Mouse (Mus musculus): ENCODE data around the gene Eed. TPM values are rescaled to one million over a fixed set of nuclear protein-coding genes. Genes with fewer than 3 reads are reported as not detected.

The Eed gene
- polyA plus RNA-seq, 1 experiment from 2014 or later = 74.4 TPM

- WGBS = 86% methylated on average over 2 of the region's 2 CpGs
- H3K36me3 ChIP-seq = peaks cover 91% of the 10 kb centered on the region
- DNase-seq (ENCODE audit: low spot score) = no peak
- no peak overlapping the region for H3K4me3 ChIP-seq
- no peaks in the 10 kb centered on the region for H3K4me1 ChIP-seq
- H3K9me3 ChIP-seq = no peaks in the 10 kb centered on the region
- no peak overlapping the region for H3K27ac ChIP-seq
- H3K27me3 ChIP-seq (ENCODE audit: insufficient read depth, poor library complexity, severe bottlenecking) = no peaks in the 10 kb centered on the region
Measured at GRCm38 (mm10) chr7:89967235-89967634, 13.5 kb downstream of the Eed start.

- no peak for DNase-seq (ENCODE audit: low spot score)
- peaks cover 91% of the 10 kb centered on the region for H3K36me3 ChIP-seq
- H3K4me1 ChIP-seq = no peaks in the 10 kb centered on the region
- H3K27ac ChIP-seq = no peak overlapping the region
- H3K27me3 ChIP-seq (ENCODE audit: insufficient read depth, poor library complexity, severe bottlenecking) = no peaks in the 10 kb centered on the region
- H3K4me3 ChIP-seq = no peak overlapping the region
- no peaks in the 10 kb centered on the region for H3K9me3 ChIP-seq
- WGBS = 94% methylated on average over 1 of the region's 1 CpGs
Measured at GRCm38 (mm10) chr7:89966771-89967170, 14.0 kb downstream of the Eed start.

- no peaks in the 10 kb centered on the region for H3K9me3 ChIP-seq
- no peak for DNase-seq (ENCODE audit: low spot score)
- no peaks in the 10 kb centered on the region for H3K4me1 ChIP-seq
- H3K4me3 ChIP-seq = no peak overlapping the region
- no peak overlapping the region for H3K27ac ChIP-seq
- peaks cover 85% of the 10 kb centered on the region for H3K36me3 ChIP-seq
- no peaks in the 10 kb centered on the region for H3K27me3 ChIP-seq (ENCODE audit: insufficient read depth, poor library complexity, severe bottlenecking)
Measured at GRCm38 (mm10) chr7:89963135-89963534, 17.6 kb downstream of the Eed start.

GRCm38 (mm10) chr7:89957300-89957699 is 23.5 kb downstream of the Eed start:
- Histone ChIP-seq H3K27ac (no peak overlapping the region), H3K27me3 (ENCODE audit: insufficient read depth, poor library complexity, severe bottlenecking) (no peaks in the 10 kb centered on the region), H3K4me3 (no peak overlapping the region), H3K4me1 (peaks cover 10% of the 10 kb centered on the region), H3K9me3 (no peaks in the 10 kb centered on the region), H3K36me3 (peaks cover 70% of the 10 kb centered on the region)
- DNase-seq (ENCODE audit: low spot score) = no peak
- WGBS = 25% methylated on average over 5 of the region's 5 CpGs

GRCm38 (mm10) chr7:89954261-89954660 is 26.5 kb downstream of the Eed start:
- Histone ChIP-seq H3K27ac (no peak overlapping the region), H3K36me3 (peaks cover 47% of the 10 kb centered on the region), H3K9me3 (no peaks in the 10 kb centered on the region), H3K27me3 (ENCODE audit: insufficient read depth, poor library complexity, severe bottlenecking) (no peaks in the 10 kb centered on the region), H3K4me3 (no peak overlapping the region), H3K4me1 (peaks cover 10% of the 10 kb centered on the region)
- no peak for DNase-seq (ENCODE audit: low spot score)
- WGBS = 88% methylated on average over 5 of the region's 5 CpGs

GRCm38 (mm10) chr7:89949403-89949802 is 31.4 kb downstream of the Eed start:
- Histone ChIP-seq H3K4me1 (no peaks in the 10 kb centered on the region), H3K27ac (no peak overlapping the region), H3K9me3 (no peaks in the 10 kb centered on the region), H3K4me3 (no peak overlapping the region), H3K27me3 (ENCODE audit: insufficient read depth, poor library complexity, severe bottlenecking) (no peaks in the 10 kb centered on the region), H3K36me3 (peaks cover 9% of the 10 kb centered on the region)
- DNase-seq (ENCODE audit: low spot score) = no peak
- WGBS = 54% methylated on average over 4 of the region's 4 CpGs

- no peaks in the 10 kb centered on the region for H3K4me1 ChIP-seq
- H3K27me3 ChIP-seq (ENCODE audit: insufficient read depth, poor library complexity, severe bottlenecking) = no peaks in the 10 kb centered on the region
- WGBS = 81% methylated on average over 7 of the region's 7 CpGs
- no peak overlapping the region for H3K27ac ChIP-seq
- H3K36me3 ChIP-seq = no peaks in the 10 kb centered on the region
- no peak for DNase-seq (ENCODE audit: low spot score)
- no peak overlapping the region for H3K4me3 ChIP-seq
- H3K9me3 ChIP-seq = no peaks in the 10 kb centered on the region
Measured at GRCm38 (mm10) chr7:89948026-89948425, 32.8 kb downstream of the Eed start.

- no peaks in the 10 kb centered on the region for H3K27me3 ChIP-seq (ENCODE audit: insufficient read depth, poor library complexity, severe bottlenecking)
- peak; percentile 98 for DNase-seq (ENCODE audit: low spot score)
- peak within 1 kb of the TSS; percentile 94 for H3K27ac ChIP-seq
- peaks cover 9% of the 10 kb centered on the region; the same call in 1 of the 2 replicates for H3K4me1 ChIP-seq
- peak within 1 kb of the TSS; percentile 88 for H3K4me3 ChIP-seq
- WGBS = under 1% methylated on average over 45 of the region's 45 CpGs
- H3K36me3 ChIP-seq = no peaks in the 10 kb centered on the region
- H3K9me3 ChIP-seq = no peaks in the 10 kb centered on the region
Measured at GRCm38 (mm10) chr7:89940571-89941463, 40.0 kb downstream of the Eed start, which contains the start of gene Hikeshi. Hikeshi (minus strand) TSS chr7:89941204.

- peaks cover 2% of the 10 kb centered on the region; the same call in 1 of the 2 replicates for H3K36me3 ChIP-seq
- no peaks in the 10 kb centered on the region for H3K27me3 ChIP-seq (ENCODE audit: insufficient read depth, poor library complexity, severe bottlenecking)
- H3K4me3 ChIP-seq = peak overlapping the region; percentile 88
- H3K27ac ChIP-seq = peak overlapping the region; percentile 13; the same call in 1 of the 2 replicates
- peaks cover 9% of the 10 kb centered on the region; the same call in 1 of the 2 replicates for H3K4me1 ChIP-seq
- H3K9me3 ChIP-seq = no peaks in the 10 kb centered on the region
- 60% methylated on average over 15 of the region's 15 CpGs for WGBS
- no peak for DNase-seq (ENCODE audit: low spot score)
Measured at GRCm38 (mm10) chr7:89939497-89940353, 41.1 kb downstream of the Eed start.

- Histone ChIP-seq H3K4me1 (no peaks in the 10 kb centered on the region), H3K36me3 (peaks cover 45% of the 10 kb centered on the region), H3K27ac (no peak overlapping the region), H3K4me3 (no peak overlapping the region), H3K9me3 (no peaks in the 10 kb centered on the region), H3K27me3 (ENCODE audit: insufficient read depth, poor library complexity, severe bottlenecking) (no peaks in the 10 kb centered on the region)
- 95% methylated on average over 15 of the region's 15 CpGs for WGBS
- no peak for DNase-seq (ENCODE audit: low spot score)
Measured at GRCm38 (mm10) chr7:89923441-89924180, 57.2 kb downstream of the Eed start.

GRCm38 (mm10) chr7:89917776-89918175 is 63.0 kb downstream of the Eed start:
- Histone ChIP-seq H3K4me1 (no peaks in the 10 kb centered on the region), H3K27ac (no peak overlapping the region), H3K36me3 (peaks cover 40% of the 10 kb centered on the region), H3K9me3 (no peaks in the 10 kb centered on the region), H3K4me3 (no peak overlapping the region), H3K27me3 (ENCODE audit: insufficient read depth, poor library complexity, severe bottlenecking) (no peaks in the 10 kb centered on the region)
- WGBS = 87% methylated on average over 4 of the region's 4 CpGs
- DNase-seq (ENCODE audit: low spot score) = no peak

GRCm38 (mm10) chr7:89916711-89917110 is 64.1 kb downstream of the Eed start:
- H3K4me3 ChIP-seq = no peak overlapping the region
- no peaks in the 10 kb centered on the region for H3K9me3 ChIP-seq
- H3K27me3 ChIP-seq (ENCODE audit: insufficient read depth, poor library complexity, severe bottlenecking) = no peaks in the 10 kb centered on the region
- peaks cover 37% of the 10 kb centered on the region for H3K36me3 ChIP-seq
- no peaks in the 10 kb centered on the region for H3K4me1 ChIP-seq
- no peak for DNase-seq (ENCODE audit: low spot score)
- H3K27ac ChIP-seq = no peak overlapping the region
- 98% methylated on average over 5 of the region's 5 CpGs for WGBS

All from heart, embryonic 10.5 days (tissue).